Mouse (Mus musculus): ENCODE results near the gene Cep83.

Cep83 gene

GRCm38 (mm10) chr10:94827325-94827724 lies 138.9 kb downstream of the Cep83 start:
- no peak for DNase-seq (ENCODE audit: low spot score in 2 of 2)

GRCm38 (mm10) chr10:94827890-94828733 lies 139.7 kb downstream of the Cep83 start:
- DNase-seq (ENCODE audit: low spot score in 2 of 2), result no peak

- DNase-seq (ENCODE audit: low spot score in 2 of 2), result no peak
These were observed 140.3 kb downstream of the Cep83 start for GRCm38 (mm10) chr10:94828734-94829230.

- DNase-seq (ENCODE audit: low spot score in 2 of 2), result peak; percentile 87 to 90
These were observed 141.0 kb downstream of the Cep83 start for GRCm38 (mm10) chr10:94829407-94829806.

GRCm38 (mm10) chr10:94835874-94836273 lies 147.4 kb downstream of the Cep83 start:
- no peak for DNase-seq (ENCODE audit: low spot score in 2 of 2)

Data from right cerebral cortex, postnatal 36 days (tissue).